Mouse (Mus musculus): ENCODE results near the gene Dgki.

The Dgki gene

GRCm38 (mm10) chr6:36905965-36906364 is 394.0 kb downstream of the Dgki start:
- DNase-seq (ENCODE audit: low spot score) = no peak

GRCm38 (mm10) chr6:36904911-36905310 is 395.1 kb downstream of the Dgki start:
- no peak for DNase-seq (ENCODE audit: low spot score)

- no peak for DNase-seq (ENCODE audit: low spot score)
Measured at GRCm38 (mm10) chr6:36903821-36904220, 396.2 kb downstream of the Dgki start.

- DNase-seq (ENCODE audit: low spot score) = no peak
Measured at GRCm38 (mm10) chr6:36903159-36903794, 396.7 kb downstream of the Dgki start.

GRCm38 (mm10) chr6:36899872-36900271 is 400.1 kb downstream of the Dgki start:
- no peak for DNase-seq (ENCODE audit: low spot score)

- no peak for DNase-seq (ENCODE audit: low spot score)
Measured at GRCm38 (mm10) chr6:36898412-36898811, 401.6 kb downstream of the Dgki start.

GRCm38 (mm10) chr6:36897616-36898149 is 402.3 kb downstream of the Dgki start:
- DNase-seq (ENCODE audit: low spot score) = no peak

GRCm38 (mm10) chr6:36896656-36897055 is 403.3 kb downstream of the Dgki start:
- DNase-seq (ENCODE audit: low spot score) = no peak

- DNase-seq (ENCODE audit: low spot score) = no peak
Measured at GRCm38 (mm10) chr6:36891820-36892219, 408.2 kb downstream of the Dgki start.

GRCm38 (mm10) chr6:36890776-36891175 is 409.2 kb downstream of the Dgki start:
- no peak for DNase-seq (ENCODE audit: low spot score)

GRCm38 (mm10) chr6:36890296-36890695 is 409.7 kb downstream of the Dgki start:
- DNase-seq (ENCODE audit: low spot score) = peak; percentile 8

- no peak for DNase-seq (ENCODE audit: low spot score)
Measured at GRCm38 (mm10) chr6:36881309-36881708, 418.7 kb downstream of the Dgki start.

GRCm38 (mm10) chr6:36880643-36881263 is 419.2 kb downstream of the Dgki start:
- DNase-seq (ENCODE audit: low spot score) = no peak

- DNase-seq (ENCODE audit: low spot score) = no peak
Measured at GRCm38 (mm10) chr6:36877399-36877798, 422.6 kb downstream of the Dgki start.

- no peak for DNase-seq (ENCODE audit: low spot score)
Measured at GRCm38 (mm10) chr6:36876426-36876825, 423.6 kb downstream of the Dgki start.

- DNase-seq (ENCODE audit: low spot score) = no peak
Measured at GRCm38 (mm10) chr6:36875926-36876325, 424.1 kb downstream of the Dgki start.

GRCm38 (mm10) chr6:36872876-36873275 is 427.1 kb downstream of the Dgki start:
- DNase-seq (ENCODE audit: low spot score) = no peak

GRCm38 (mm10) chr6:36868217-36868616 is 431.8 kb downstream of the Dgki start:
- no peak for DNase-seq (ENCODE audit: low spot score)

GRCm38 (mm10) chr6:36858258-36859041 is 441.5 kb downstream of the Dgki start:
- DNase-seq (ENCODE audit: low spot score) = no peak

GRCm38 (mm10) chr6:36857627-36858257 is 442.2 kb downstream of the Dgki start:
- no peak for DNase-seq (ENCODE audit: low spot score)

- peak; percentile 30 for DNase-seq (ENCODE audit: low spot score)
Measured at GRCm38 (mm10) chr6:36850422-36851129, 449.4 kb downstream of the Dgki start.

- DNase-seq (ENCODE audit: low spot score) = no peak
Measured at GRCm38 (mm10) chr6:36845288-36845687, 454.7 kb downstream of the Dgki start.
